Mouse (Mus musculus): ENCODE data around the gene St3gal3. TPM values are rescaled to one million over a fixed set of nuclear protein-coding genes. Genes with fewer than 3 reads are reported as not detected.

The St3gal3 gene
- polyA plus RNA-seq (2014; fragmentation: Nextera tagmentation; extraction: Ambion mirVana) = 9.3 and 20.1 TPM in 2 replicates

DNA sequence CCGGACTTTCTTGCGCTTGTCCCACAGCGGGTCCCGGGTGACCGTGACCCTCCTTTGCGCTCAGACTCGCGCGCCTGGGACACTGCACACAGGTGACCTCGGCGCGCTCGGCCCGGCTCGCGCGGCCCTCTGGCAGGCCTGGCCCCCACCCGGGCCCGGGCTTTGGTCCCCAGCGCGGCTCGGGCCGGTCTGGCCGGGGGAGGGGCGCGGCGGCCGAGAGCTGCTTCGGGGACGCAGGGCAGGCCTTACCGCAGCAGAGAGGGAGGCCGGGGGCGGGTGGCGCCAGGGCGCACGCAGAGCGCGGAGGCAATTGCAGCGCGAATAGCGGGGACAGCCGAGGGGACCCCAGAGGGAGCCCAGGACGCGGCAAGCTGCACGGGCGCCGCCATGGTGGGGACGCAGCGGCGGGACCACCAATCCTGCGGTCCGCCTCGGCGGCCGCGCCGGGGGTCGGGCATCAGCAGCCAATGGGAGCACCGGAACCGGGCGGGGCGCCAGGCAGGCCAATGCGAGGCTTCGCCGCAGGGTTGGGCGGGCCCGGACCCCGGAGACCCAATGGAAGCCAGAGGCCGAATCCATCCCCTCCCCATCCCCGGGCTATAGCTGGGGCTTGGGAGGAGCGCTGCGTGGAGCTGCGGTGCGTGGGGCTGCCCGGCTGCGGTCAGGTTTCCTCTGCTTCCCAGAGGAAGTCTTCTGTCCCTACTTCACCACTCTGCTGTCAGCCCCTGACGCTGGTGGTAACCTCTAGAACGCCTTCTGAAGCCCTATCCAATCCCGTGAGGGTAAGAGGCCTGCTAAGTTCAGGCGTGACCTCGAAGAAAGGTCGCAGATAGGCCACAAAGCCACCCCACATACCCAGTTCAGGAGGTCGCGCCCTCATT, at the start of gene St3gal3:
St3gal3 (minus strand) TSS at position 430 of the 881 bp plus-strand sequence.
- Histone ChIP-seq H3K36me3 (ENCODE audit: control insufficient read depth, insufficient read depth, low read length) (peaks cover 37% of the 10 kb centered on the region), H3K9ac (replicated peaks; ENCODE audit: low read length) (peak within 1 kb of the TSS; percentile 82), H3K27ac (replicated peaks; ENCODE audit: low read depth, low read length) (peak within 1 kb of the TSS; percentile 75), H3K9me3 (ENCODE audit: control insufficient read depth, low read length) (no peaks in the 10 kb centered on the region), H3K4me2 (ENCODE audit: low read length) (peak within 1 kb of the TSS; percentile 81), H3K27me3 (ENCODE audit: control insufficient read depth, insufficient read depth, low read length) (no peaks in the 10 kb centered on the region), H3K4me1 (ENCODE audit: control insufficient read depth, insufficient read depth, low read length) (peaks cover 4% of the 10 kb centered on the region; the same call in 1 of the 2 replicates), H3K4me3 (replicated peaks; ENCODE audit: low read depth, low read length) (peak within 1 kb of the TSS; percentile 98)
- peak; percentile 98 for DNase-seq
- peak; percentile 98 for ATAC-seq (ENCODE audit: low FRiP score, low TSS enrichment)
- under 1% methylated on average over 84 of the region's 84 CpGs for WGBS

DNA sequence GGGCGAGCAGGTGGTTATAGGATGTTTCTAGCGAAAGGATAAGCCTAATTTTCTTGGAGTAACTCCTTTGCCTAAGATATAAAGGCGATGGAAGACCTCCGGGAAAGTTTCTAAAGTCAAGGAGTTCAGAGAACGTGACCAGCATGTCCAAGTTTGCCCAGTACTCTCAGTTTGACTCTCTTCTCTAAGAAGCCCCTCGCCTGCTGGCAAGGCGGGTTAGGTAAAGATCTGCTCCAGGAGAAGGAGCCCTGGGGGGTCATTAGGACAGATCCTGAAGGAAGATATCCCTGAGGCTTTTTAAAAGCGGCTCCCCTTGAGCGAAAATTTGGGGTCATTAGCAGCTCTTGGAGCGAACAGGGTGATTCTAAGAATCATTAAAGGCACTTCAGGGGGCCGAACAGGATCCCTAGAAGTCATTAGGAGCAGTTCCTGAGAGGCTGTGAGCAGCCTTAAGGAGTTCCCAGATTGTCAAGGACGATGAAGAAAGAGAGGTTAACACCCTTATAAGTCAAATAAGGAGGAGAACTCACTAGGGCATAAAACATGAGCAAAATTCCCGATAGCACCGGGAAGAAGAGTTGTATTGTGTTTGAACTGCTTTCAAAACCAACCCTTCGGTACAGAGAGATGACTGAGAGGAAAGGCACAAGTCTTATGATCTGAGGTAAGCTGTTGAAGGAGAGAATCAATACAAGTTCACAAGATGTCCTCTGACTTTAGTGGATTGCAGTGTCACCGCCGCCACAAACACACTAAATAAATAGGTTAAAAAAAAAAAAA, 45.8 kb upstream of the St3gal3 start:
- peaks cover 10% of the 10 kb centered on the region for H3K4me1 ChIP-seq (ENCODE audit: control insufficient read depth, insufficient read depth, low read length)
- peaks cover 19% of the 10 kb centered on the region for H3K36me3 ChIP-seq (ENCODE audit: control insufficient read depth, insufficient read depth, low read length)
- ATAC-seq (ENCODE audit: low FRiP score, low TSS enrichment) (peak; percentile 3; the same call in 1 of the 2 replicates), DNase-seq (no peak)
- peak overlapping the region; percentile 93 for H3K27ac ChIP-seq (replicated peaks; ENCODE audit: low read depth, low read length)
- peak overlapping the region; percentile 62 for H3K4me2 ChIP-seq (ENCODE audit: low read length)
- 16% methylated on average over 17 of the region's 17 CpGs for WGBS
- H3K9ac ChIP-seq (replicated peaks; ENCODE audit: low read length) = peak overlapping the region; percentile 43; the same call in 1 of the 2 replicates
- H3K9me3 ChIP-seq (ENCODE audit: control insufficient read depth, low read length) = no peaks in the 10 kb centered on the region
- H3K27me3 ChIP-seq (ENCODE audit: control insufficient read depth, insufficient read depth, low read length) = no peaks in the 10 kb centered on the region
- H3K4me3 ChIP-seq (replicated peaks; ENCODE audit: low read depth, low read length) = peak overlapping the region; percentile 71

DNA sequence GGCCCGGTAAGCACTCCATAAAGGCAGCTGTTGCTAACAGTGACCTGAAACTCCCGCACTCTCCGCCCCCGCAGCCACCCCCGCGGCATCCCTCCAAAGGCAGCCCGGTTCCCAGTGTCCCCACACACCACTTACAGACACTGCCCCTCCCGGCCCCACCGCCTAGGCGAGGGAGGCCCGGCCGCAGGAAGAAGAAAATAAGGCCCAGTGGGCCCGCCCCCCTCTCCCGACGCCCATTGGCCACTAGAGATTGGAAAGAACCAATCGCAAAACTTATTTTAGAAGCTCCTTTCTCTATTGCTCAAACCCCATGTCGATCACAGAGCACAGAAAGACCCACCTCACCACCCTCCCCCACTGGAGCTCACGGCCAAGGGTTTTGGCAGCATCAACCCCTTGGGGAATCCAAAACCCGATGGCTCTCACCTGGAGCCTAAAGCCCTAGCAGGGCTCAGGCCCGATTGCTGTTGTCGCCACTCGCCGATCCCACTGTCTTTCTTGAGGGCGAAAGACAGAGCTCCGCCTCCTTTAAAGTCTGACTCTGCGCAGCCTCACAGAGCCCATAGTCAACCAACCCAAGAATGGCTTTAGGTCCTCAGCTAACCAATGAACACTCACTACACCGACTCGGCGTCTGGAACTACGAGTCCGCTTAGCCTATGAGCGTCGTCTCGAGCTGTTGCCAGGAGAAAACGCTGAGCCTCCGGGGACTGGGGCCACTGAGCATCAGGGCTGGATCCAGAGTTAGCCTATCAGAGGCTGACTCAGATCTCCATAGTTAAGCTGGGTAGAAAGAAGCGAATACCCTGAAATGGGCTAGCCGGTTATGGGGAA, 45.0 kb upstream of the St3gal3 start, which contains the start of gene Kdm4a:
Kdm4a (minus strand) TSS at position 577 of the 834 bp plus-strand sequence.
- ATAC-seq (ENCODE audit: low FRiP score, low TSS enrichment) = peak; percentile 99
- no peaks in the 10 kb centered on the region for H3K27me3 ChIP-seq (ENCODE audit: control insufficient read depth, insufficient read depth, low read length)
- peaks cover 10% of the 10 kb centered on the region for H3K4me1 ChIP-seq (ENCODE audit: control insufficient read depth, insufficient read depth, low read length)
- DNase-seq = peak; percentile 98
- H3K27ac ChIP-seq (replicated peaks; ENCODE audit: low read depth, low read length) = peak within 1 kb of the TSS; percentile 93
- under 1% methylated on average over 38 of the region's 38 CpGs for WGBS
- peak within 1 kb of the TSS; percentile 71 for H3K4me3 ChIP-seq (replicated peaks; ENCODE audit: low read depth, low read length)
- peak within 1 kb of the TSS; percentile 64 for H3K4me2 ChIP-seq (ENCODE audit: low read length)
- no peaks in the 10 kb centered on the region for H3K9me3 ChIP-seq (ENCODE audit: control insufficient read depth, low read length)
- H3K36me3 ChIP-seq (ENCODE audit: control insufficient read depth, insufficient read depth, low read length) = peaks cover 27% of the 10 kb centered on the region
- peak within 1 kb of the TSS; percentile 79 for H3K9ac ChIP-seq (replicated peaks; ENCODE audit: low read length)

DNA sequence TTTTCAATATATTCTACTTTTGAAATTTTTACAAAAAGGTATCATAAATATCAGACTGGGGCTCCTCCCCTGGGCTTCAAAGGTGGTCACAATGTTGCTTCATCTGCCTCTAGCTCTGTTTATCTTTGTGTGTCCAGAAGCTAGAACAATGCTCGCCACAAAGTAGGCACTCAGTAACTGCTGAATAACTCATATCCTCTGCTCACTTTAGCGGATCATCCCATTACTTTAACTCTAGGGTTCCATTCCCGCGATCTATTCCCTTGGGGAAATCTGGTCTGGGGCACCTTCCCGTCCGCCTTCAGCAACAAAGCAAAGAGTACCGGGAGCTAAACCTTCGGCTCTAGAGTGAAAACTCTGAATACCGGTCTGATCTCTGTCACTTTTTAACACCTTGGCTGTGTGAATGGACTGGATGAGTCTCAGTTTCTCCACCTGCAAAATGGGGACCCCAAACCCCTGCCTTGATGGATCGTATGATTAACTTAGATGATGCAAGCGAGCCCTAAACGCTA, 44.3 kb upstream of the St3gal3 start:
- ATAC-seq (ENCODE audit: low FRiP score, low TSS enrichment) (no peak), DNase-seq (peak; percentile 63)
- Histone ChIP-seq H3K27me3 (ENCODE audit: control insufficient read depth, insufficient read depth, low read length) (no peaks in the 10 kb centered on the region), H3K36me3 (ENCODE audit: control insufficient read depth, insufficient read depth, low read length) (peaks cover 34% of the 10 kb centered on the region), H3K9ac (replicated peaks; ENCODE audit: low read length) (peak overlapping the region; percentile 79), H3K4me1 (ENCODE audit: control insufficient read depth, insufficient read depth, low read length) (peaks cover 10% of the 10 kb centered on the region), H3K9me3 (ENCODE audit: control insufficient read depth, low read length) (no peaks in the 10 kb centered on the region), H3K4me3 (replicated peaks; ENCODE audit: low read depth, low read length) (peak overlapping the region; percentile 71), H3K27ac (replicated peaks; ENCODE audit: low read depth, low read length) (peak overlapping the region; percentile 93), H3K4me2 (ENCODE audit: low read length) (peak overlapping the region; percentile 64)
- 2% methylated on average over 12 of the region's 12 CpGs for WGBS

DNA sequence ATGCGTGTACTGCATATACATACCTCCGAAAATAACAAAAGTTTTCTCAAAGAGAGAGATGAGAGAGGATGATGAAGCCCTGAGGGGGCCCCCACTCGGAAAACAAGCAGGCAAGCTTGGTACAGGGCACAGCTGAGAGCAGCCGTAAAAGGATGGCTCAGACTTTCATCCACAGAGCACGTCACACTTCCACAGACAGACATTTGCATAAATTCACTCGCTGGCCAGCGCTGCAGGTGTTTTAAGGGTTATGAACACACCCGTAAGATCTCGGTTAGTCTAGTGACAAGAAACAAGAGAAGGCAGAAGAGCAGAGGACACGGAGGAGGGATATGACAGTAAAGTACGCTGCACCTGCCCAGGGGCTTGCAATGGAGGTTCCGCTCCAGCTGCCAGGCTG, 37.7 kb upstream of the St3gal3 start:
- no peaks in the 10 kb centered on the region for H3K4me1 ChIP-seq (ENCODE audit: control insufficient read depth, insufficient read depth, low read length)
- H3K9me3 ChIP-seq (ENCODE audit: control insufficient read depth, low read length) = no peaks in the 10 kb centered on the region
- DNase-seq (no peak), ATAC-seq (ENCODE audit: low FRiP score, low TSS enrichment) (no peak)
- no peaks in the 10 kb centered on the region for H3K27me3 ChIP-seq (ENCODE audit: control insufficient read depth, insufficient read depth, low read length)
- no peak overlapping the region for H3K4me2 ChIP-seq (ENCODE audit: low read length)
- 94% methylated on average over 12 of the region's 12 CpGs for WGBS
- no peak overlapping the region for H3K27ac ChIP-seq (replicated peaks; ENCODE audit: low read depth, low read length)
- H3K9ac ChIP-seq (replicated peaks; ENCODE audit: low read length) = no peak overlapping the region
- no peak overlapping the region for H3K4me3 ChIP-seq (replicated peaks; ENCODE audit: low read depth, low read length)
- peaks cover 100% of the 10 kb centered on the region for H3K36me3 ChIP-seq (ENCODE audit: control insufficient read depth, insufficient read depth, low read length)

DNA sequence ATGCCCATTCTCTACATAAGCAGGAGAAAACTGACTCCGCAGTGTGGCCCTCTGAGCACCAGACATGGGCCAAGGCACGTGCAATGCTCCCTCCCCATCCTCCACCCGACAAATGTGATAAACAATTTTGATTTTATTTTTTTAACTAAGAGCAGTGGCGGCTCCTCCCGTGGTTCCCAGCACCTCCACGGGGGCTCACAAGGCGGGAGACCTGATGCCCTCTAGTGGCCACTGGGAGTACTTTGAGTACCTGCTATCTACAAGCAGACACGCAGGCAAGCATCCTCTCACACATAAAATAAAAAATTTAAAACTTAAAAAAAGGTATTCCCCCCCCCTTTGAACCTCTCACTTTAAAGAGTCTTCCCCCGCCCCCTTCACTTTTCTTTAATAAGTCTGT, 36.3 kb upstream of the St3gal3 start:
- 90% methylated on average over 9 of the region's 9 CpGs for WGBS
- DNase-seq = peak; percentile 43
- H3K9ac ChIP-seq (replicated peaks; ENCODE audit: low read length) = no peak overlapping the region

DNA sequence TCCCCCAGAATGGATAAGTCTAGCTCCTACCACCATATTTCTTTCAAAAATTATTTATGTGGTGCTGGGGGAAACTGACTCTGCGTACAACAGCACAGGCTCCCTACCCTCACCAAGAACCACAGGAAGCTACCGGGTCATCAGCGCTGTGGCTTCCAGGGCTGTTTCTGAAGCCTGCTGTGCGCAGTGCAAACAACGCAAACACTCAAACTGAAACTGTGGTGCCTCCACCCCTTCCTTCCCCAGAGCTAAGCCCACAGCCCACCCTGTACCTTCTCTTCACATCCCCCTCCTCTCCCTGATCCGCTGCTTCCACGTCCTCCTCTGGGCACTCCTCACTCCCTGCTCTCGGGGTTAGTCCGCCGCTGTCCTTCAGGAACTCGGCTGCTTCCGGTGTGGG, 27.4 kb upstream of the St3gal3 start:
- no peak overlapping the region for H3K4me2 ChIP-seq (ENCODE audit: low read length)
- H3K9ac ChIP-seq (replicated peaks; ENCODE audit: low read length) = no peak overlapping the region
- H3K36me3 ChIP-seq (ENCODE audit: control insufficient read depth, insufficient read depth, low read length) = peaks cover 94% of the 10 kb centered on the region
- H3K27me3 ChIP-seq (ENCODE audit: control insufficient read depth, insufficient read depth, low read length) = no peaks in the 10 kb centered on the region
- no peaks in the 10 kb centered on the region for H3K4me1 ChIP-seq (ENCODE audit: control insufficient read depth, insufficient read depth, low read length)
- H3K4me3 ChIP-seq (replicated peaks; ENCODE audit: low read depth, low read length) = no peak overlapping the region
- H3K9me3 ChIP-seq (ENCODE audit: control insufficient read depth, low read length) = no peaks in the 10 kb centered on the region
- 96% methylated on average over 12 of the region's 12 CpGs for WGBS
- DNase-seq (no peak), ATAC-seq (ENCODE audit: low FRiP score, low TSS enrichment) (no peak)
- H3K27ac ChIP-seq (replicated peaks; ENCODE audit: low read depth, low read length) = no peak overlapping the region

More for the DNA sequence above, 36.3 kb upstream of the St3gal3 start:
- H3K27ac ChIP-seq (replicated peaks; ENCODE audit: low read depth, low read length) = no peak overlapping the region
- no peaks in the 10 kb centered on the region for H3K4me1 ChIP-seq (ENCODE audit: control insufficient read depth, insufficient read depth, low read length)
- H3K27me3 ChIP-seq (ENCODE audit: control insufficient read depth, insufficient read depth, low read length) = no peaks in the 10 kb centered on the region
- H3K9me3 ChIP-seq (ENCODE audit: control insufficient read depth, low read length) = no peaks in the 10 kb centered on the region
- H3K4me2 ChIP-seq (ENCODE audit: low read length) = no peak overlapping the region
- H3K4me3 ChIP-seq (replicated peaks; ENCODE audit: low read depth, low read length) = no peak overlapping the region
- ATAC-seq (ENCODE audit: low FRiP score, low TSS enrichment) = no peak
- H3K36me3 ChIP-seq (ENCODE audit: control insufficient read depth, insufficient read depth, low read length) = peaks cover 100% of the 10 kb centered on the region

DNA sequence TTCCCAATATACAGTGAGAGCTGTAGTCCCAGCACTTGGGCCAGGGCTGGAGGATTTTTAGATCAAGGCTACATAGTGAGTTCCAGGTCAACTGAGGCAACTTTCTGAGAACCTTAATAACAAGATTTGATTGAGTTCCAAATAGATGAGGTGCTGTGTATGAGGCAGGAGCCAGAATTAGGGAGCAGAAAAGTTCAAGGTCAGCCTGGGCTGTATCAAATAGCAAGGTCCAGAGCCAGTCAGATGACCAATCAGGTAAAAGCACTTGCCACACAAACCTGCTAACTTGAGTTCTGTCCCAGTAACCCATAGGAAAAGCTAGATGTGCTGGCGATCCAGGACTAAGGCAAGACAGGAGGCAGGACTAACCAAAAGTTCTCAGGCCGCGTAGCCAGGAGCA, 23.0 kb upstream of the St3gal3 start:
- Histone ChIP-seq H3K27ac (replicated peaks; ENCODE audit: low read depth, low read length) (no peak overlapping the region), H3K4me2 (ENCODE audit: low read length) (no peak overlapping the region), H3K9ac (replicated peaks; ENCODE audit: low read length) (no peak overlapping the region), H3K4me3 (replicated peaks; ENCODE audit: low read depth, low read length) (no peak overlapping the region), H3K4me1 (ENCODE audit: control insufficient read depth, insufficient read depth, low read length) (no peaks in the 10 kb centered on the region), H3K27me3 (ENCODE audit: control insufficient read depth, insufficient read depth, low read length) (no peaks in the 10 kb centered on the region), H3K9me3 (ENCODE audit: control insufficient read depth, low read length) (no peaks in the 10 kb centered on the region), H3K36me3 (ENCODE audit: control insufficient read depth, insufficient read depth, low read length) (peaks cover 97% of the 10 kb centered on the region)
- no peak for DNase-seq
- 99% methylated on average over 3 of the region's 3 CpGs for whole genome bisulfite sequencing
- ATAC-seq (ENCODE audit: low FRiP score, low TSS enrichment) = no peak
